Mouse (Mus musculus) lung, embryonic 16.5 days (tissue): ENCODE measurements around the gene Hao2. TPM values are rescaled to one million over a fixed set of nuclear protein-coding genes. Genes with fewer than 3 reads are reported as not detected.

Experiments
- ATAC-seq: fragments of 200-750 bp; cut with Nextera tagmentation; 2 replicates; pipeline ENCODE4 v1.8.0; 2017; ENCODE audit warnings: low read depth, mild to moderate bottlenecking, moderate library complexity
- H3K27ac ChIP-seq: fragments of 300-500 bp; sonication (generic); 2 replicates; pipeline ENCODE4 v1.5.1; 2014; ENCODE audit warnings: mild to moderate bottlenecking, control low read depth, low read length
- H3K27me3 ChIP-seq: fragments of 300-500 bp; sonication (generic); 2 replicates; pipeline ENCODE4 v1.6.1; 2014; ENCODE audit warnings: low read depth, low read length, mixed read lengths; ENCODE audit not compliant: control insufficient read depth, insufficient read depth
- H3K36me3 ChIP-seq: fragments of 300-500 bp; sonication (generic); 2 replicates; pipeline ENCODE4 v1.6.1; 2014; ENCODE audit warnings: low read length; ENCODE audit not compliant: control insufficient read depth, insufficient read depth
- H3K4me1 ChIP-seq: fragments of 300-500 bp; sonication (generic); replicated peaks from 2 replicates; pipeline ENCODE4 v1.6.1; 2014; ENCODE audit warnings: low read length, mixed read lengths; ENCODE audit not compliant: control insufficient read depth, insufficient read depth
- H3K4me2 ChIP-seq: fragments of 300-500 bp; sonication (generic); 2 replicates; pipeline ENCODE4 v1.6.1; 2014; ENCODE audit warnings: low read depth, low read length, control low read depth
- H3K4me3 ChIP-seq: fragments of 300-500 bp; sonication (generic); 2 replicates; pipeline ENCODE4 v1.5.1; 2014; ENCODE audit warnings: mild to moderate bottlenecking, low read length, control low read depth
- H3K9ac ChIP-seq: fragments of 300-500 bp; sonication (generic); 2 replicates; pipeline ENCODE4 v1.6.1; 2014; ENCODE audit warnings: low read length, control low read depth
- H3K9me3 ChIP-seq: fragments of 300-500 bp; sonication (generic); 2 replicates; pipeline ENCODE4 v1.6.1; 2016; ENCODE audit warnings: low read length; ENCODE audit not compliant: control insufficient read depth
- WGBS: fragments of 180-500 bp; shearing (Covaris S2); extraction: QIAGEN DNeasy Blood & Tissue Kit; methylation state at CpG from one replicate; pipeline ENCODE4 v1.1.7; 2014; 5-methylcytosine and 5-hydroxymethylcytosine counted together
- polyA plus RNA-seq: library from polyadenylated mRNA; unstranded; fragments of >200 nt; fragmentation: Nextera tagmentation; extraction: Ambion mirVana; gene quantifications from 2 replicates; pipeline ENCODE4 v1.2.1, GENCODE M21; 2015

The Hao2 gene
- 0.09 and 0.47 TPM in 2 replicates for polyA plus RNA-seq

GRCm38 (mm10) chr3:98893057-98893772, at the start of gene Hao2:
Gene Hao2, minus strand, starts transcription at chr3:98893239.
- Histone ChIP-seq H3K9ac (no peak within 1 kb of the TSS), H3K4me1 (no peaks in the 10 kb centered on the region), H3K4me3 (no peak within 1 kb of the TSS), H3K4me2 (no peak within 1 kb of the TSS), H3K9me3 (no peaks in the 10 kb centered on the region), H3K27ac (no peak within 1 kb of the TSS), H3K27me3 (no peaks in the 10 kb centered on the region), H3K36me3 (no peaks in the 10 kb centered on the region)
- 69% methylated on average over 3 of the region's 3 CpGs for WGBS
- ATAC-seq: no peak

- H3K9me3 ChIP-seq: no peaks in the 10 kb centered on the region
- 36% methylated on average over 10 of the region's 10 CpGs for WGBS
- H3K9ac ChIP-seq: peak overlapping the region; percentile 15; the same call in 1 of the 2 replicates
- H3K27ac ChIP-seq: no peak overlapping the region
- no peaks in the 10 kb centered on the region for H3K4me1 ChIP-seq
- peak overlapping the region; percentile 54 for H3K4me2 ChIP-seq
- H3K4me3 ChIP-seq: peak overlapping the region; percentile 31
- ATAC-seq: no peak
- H3K27me3 ChIP-seq: no peaks in the 10 kb centered on the region
- no peaks in the 10 kb centered on the region for H3K36me3 ChIP-seq
Observed at GRCm38 (mm10) chr3:98941601-98942000, 48.6 kb upstream of the Hao2 start.

DNA sequence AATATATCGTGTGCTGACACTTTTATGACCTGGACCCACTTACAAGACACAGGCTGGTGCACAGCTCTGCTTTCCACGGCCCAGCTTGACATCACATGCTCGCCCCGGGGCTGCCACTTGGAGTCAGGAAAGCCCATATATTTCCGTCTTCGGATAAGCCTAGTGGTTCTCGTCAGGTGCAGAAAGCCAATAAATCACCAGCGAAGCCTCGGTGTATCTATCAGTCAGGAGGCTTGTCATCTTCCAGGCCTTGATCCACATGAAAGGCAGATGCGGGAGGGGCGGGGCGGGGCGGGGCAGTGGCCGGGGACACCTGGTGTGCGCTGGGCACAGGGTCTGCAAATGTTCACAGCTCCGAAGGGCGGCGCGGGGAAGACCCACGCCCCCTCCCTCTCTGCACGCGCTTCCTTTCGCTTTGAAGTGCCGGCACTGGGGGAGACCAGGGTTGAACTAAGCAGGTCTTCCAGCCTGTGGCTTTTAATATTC, 48.1 kb upstream of the Hao2 start:
- no peaks in the 10 kb centered on the region for H3K4me1 ChIP-seq
- H3K4me2 ChIP-seq: peak overlapping the region; percentile 54
- WGBS: 3% methylated on average over 24 of the region's 24 CpGs
- ATAC-seq: no peak
- H3K9ac ChIP-seq: peak overlapping the region; percentile 15; the same call in 1 of the 2 replicates
- no peaks in the 10 kb centered on the region for H3K27me3 ChIP-seq
- H3K9me3 ChIP-seq: no peaks in the 10 kb centered on the region
- H3K4me3 ChIP-seq: peak overlapping the region; percentile 31
- H3K27ac ChIP-seq: no peak overlapping the region
- H3K36me3 ChIP-seq: no peaks in the 10 kb centered on the region

GRCm38 (mm10) chr3:98940225-98940624, 47.2 kb upstream of the Hao2 start:
- Histone ChIP-seq H3K4me1 (no peaks in the 10 kb centered on the region), H3K9me3 (no peaks in the 10 kb centered on the region), H3K4me2 (no peak overlapping the region), H3K9ac (no peak overlapping the region), H3K36me3 (no peaks in the 10 kb centered on the region), H3K27ac (no peak overlapping the region), H3K27me3 (no peaks in the 10 kb centered on the region), H3K4me3 (no peak overlapping the region)
- WGBS: 71% methylated on average over 4 of the region's 4 CpGs
- no peak for ATAC-seq

DNA sequence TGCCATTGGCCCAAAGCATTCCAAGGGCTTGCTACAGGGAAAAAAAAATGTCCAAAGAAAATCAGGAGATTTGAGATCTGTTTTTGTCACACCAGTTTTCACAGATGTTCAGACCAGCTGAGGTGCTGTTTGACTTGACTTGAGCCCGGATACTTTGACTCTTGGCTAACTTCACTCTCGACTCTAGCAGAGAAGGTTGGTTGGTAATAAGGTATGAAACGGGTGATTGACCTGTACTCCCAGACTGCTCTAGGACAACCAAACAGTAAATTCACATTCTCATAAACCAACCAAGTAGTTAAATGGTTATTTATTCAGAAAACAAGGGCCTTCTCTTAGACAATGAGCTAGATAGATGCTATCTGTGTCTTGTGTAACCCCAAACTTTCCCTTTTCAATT, 43.4 kb upstream of the Hao2 start:
- Histone ChIP-seq H3K4me2 (no peak overlapping the region), H3K9me3 (no peaks in the 10 kb centered on the region), H3K27me3 (no peaks in the 10 kb centered on the region), H3K4me3 (no peak overlapping the region), H3K9ac (no peak overlapping the region), H3K36me3 (no peaks in the 10 kb centered on the region), H3K4me1 (no peaks in the 10 kb centered on the region), H3K27ac (no peak overlapping the region)
- ATAC-seq: no peak
- WGBS: 87% methylated on average over 3 of the region's 3 CpGs

GRCm38 (mm10) chr3:98934601-98935000, 41.6 kb upstream of the Hao2 start:
- Histone ChIP-seq H3K9me3 (no peaks in the 10 kb centered on the region), H3K36me3 (no peaks in the 10 kb centered on the region), H3K27ac (no peak overlapping the region), H3K27me3 (no peaks in the 10 kb centered on the region), H3K4me1 (no peaks in the 10 kb centered on the region), H3K4me3 (no peak overlapping the region), H3K4me2 (no peak overlapping the region), H3K9ac (no peak overlapping the region)
- 83% methylated on average over 7 of the region's 7 CpGs for WGBS
- no peak for ATAC-seq

DNA sequence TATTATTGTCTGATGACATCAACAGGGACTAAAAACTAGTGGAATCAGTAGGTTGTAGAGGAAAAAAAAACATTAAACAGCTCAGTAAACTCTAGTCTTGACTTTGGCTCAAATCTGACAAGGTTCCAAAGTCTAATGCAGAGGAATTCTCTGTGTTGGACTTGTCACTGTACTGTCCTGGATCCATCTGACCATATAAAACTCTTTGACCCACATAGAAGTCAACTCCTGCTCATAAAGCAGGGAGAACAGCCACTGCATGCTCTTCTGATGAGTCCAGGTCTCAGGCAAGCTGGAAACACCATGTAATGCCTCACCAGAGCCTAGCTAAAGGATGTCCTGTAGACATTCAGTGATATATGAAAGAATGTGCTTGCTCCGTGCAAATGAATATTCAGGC, 41.0 kb upstream of the Hao2 start:
- H3K4me3 ChIP-seq: no peak overlapping the region
- H3K4me2 ChIP-seq: no peak overlapping the region
- no peaks in the 10 kb centered on the region for H3K27me3 ChIP-seq
- no peak for ATAC-seq
- no peaks in the 10 kb centered on the region for H3K36me3 ChIP-seq
- H3K9me3 ChIP-seq: no peaks in the 10 kb centered on the region
- H3K27ac ChIP-seq: no peak overlapping the region
- H3K9ac ChIP-seq: no peak overlapping the region
- H3K4me1 ChIP-seq: no peaks in the 10 kb centered on the region
- 79% methylated on average over 1 of the region's 1 CpGs for WGBS

GRCm38 (mm10) chr3:98932421-98932820, 39.4 kb upstream of the Hao2 start:
- Histone ChIP-seq H3K9me3 (no peaks in the 10 kb centered on the region), H3K36me3 (no peaks in the 10 kb centered on the region), H3K4me2 (no peak overlapping the region), H3K27ac (no peak overlapping the region), H3K27me3 (no peaks in the 10 kb centered on the region), H3K4me1 (no peaks in the 10 kb centered on the region), H3K9ac (no peak overlapping the region), H3K4me3 (no peak overlapping the region)
- no peak for ATAC-seq

GRCm38 (mm10) chr3:98931836-98932235, 38.8 kb upstream of the Hao2 start:
- no peak for ATAC-seq
- no peaks in the 10 kb centered on the region for H3K9me3 ChIP-seq
- H3K4me1 ChIP-seq: no peaks in the 10 kb centered on the region
- no peaks in the 10 kb centered on the region for H3K27me3 ChIP-seq
- WGBS: 14% methylated on average over 1 of the region's 1 CpGs
- H3K9ac ChIP-seq: no peak overlapping the region
- no peak overlapping the region for H3K4me3 ChIP-seq
- no peak overlapping the region for H3K27ac ChIP-seq
- no peaks in the 10 kb centered on the region for H3K36me3 ChIP-seq
- H3K4me2 ChIP-seq: no peak overlapping the region
